ENCODE assay signal across 12 mouse cellular contexts in genomic region chr6:29672563-29673411, GRCm38 (mm10). TPM values are rescaled to one million over a fixed set of nuclear protein-coding genes. Genes with fewer than 3 reads are reported as not detected.
DNase-seq lines count a peak whose midpoint lies in the region; ATAC-seq lines count a peak whose summit lies in the region.
"Had no signal": no experiment of that assay in that cellular context is flagged by ENCODE, and none has a peak within 500 bp of the region (broad histone marks: within the 10 kb centered on the region; RNA-seq: fewer than 3 reads in every experiment).

No protein-coding gene starts in this region.

- 0 out of 2 replicates have a peak overlapping the region, but pooled peaks have one; percentile 1 for H3K27ac ChIP-seq in forebrain, embryonic 10.5 days
- no peak overlapping the region for H3K27ac ChIP-seq in forebrain, embryonic 13.5 days
- no peak overlapping the region for H3K27ac ChIP-seq in neural tube, embryonic 13.5 days (replicated peaks)
- H3K27ac ChIP-seq in intestine, embryonic 15.5 days: no peak overlapping the region
- H3K27ac ChIP-seq: limb, embryonic 12.5 days had no signal

- H3K36me3 ChIP-seq in forebrain, embryonic 10.5 days (replicated peaks): no peaks in the 10 kb centered on the region
- H3K36me3 ChIP-seq in forebrain, embryonic 13.5 days (ENCODE audit: poor library complexity, severe bottlenecking): no peaks in the 10 kb centered on the region
- no peaks in the 10 kb centered on the region for H3K36me3 ChIP-seq in neural tube, embryonic 13.5 days
- H3K36me3 ChIP-seq in intestine, embryonic 15.5 days: no peaks in the 10 kb centered on the region
- H3K36me3 ChIP-seq: limb, embryonic 12.5 days had no signal

- H3K9me3 ChIP-seq in forebrain, embryonic 10.5 days: no peaks in the 10 kb centered on the region
- H3K9me3 ChIP-seq in forebrain, embryonic 13.5 days (replicated peaks): no peaks in the 10 kb centered on the region
- no peaks in the 10 kb centered on the region for H3K9me3 ChIP-seq in neural tube, embryonic 13.5 days
- no peaks in the 10 kb centered on the region for H3K9me3 ChIP-seq in intestine, embryonic 15.5 days
- H3K9me3 ChIP-seq: limb, embryonic 12.5 days had no signal

- 19% methylated on average over 12 of the region's 12 CpGs for WGBS in forebrain, embryonic 10.5 days
- WGBS in forebrain, embryonic 13.5 days: 18% methylated on average over 12 of the region's 12 CpGs
- WGBS in neural tube, embryonic 13.5 days: 34% methylated on average over 12 of the region's 12 CpGs
- WGBS in intestine, embryonic 15.5 days: 31% methylated on average over 12 of the region's 12 CpGs

- H3K4me3 ChIP-seq in forebrain, embryonic 10.5 days: no peak overlapping the region
- H3K4me3 ChIP-seq in forebrain, embryonic 13.5 days: no peak overlapping the region
- H3K4me3 ChIP-seq in neural tube, embryonic 13.5 days: no peak overlapping the region
- H3K4me3 ChIP-seq in intestine, embryonic 15.5 days (replicated peaks): no peak overlapping the region
- H3K4me3 ChIP-seq: limb, embryonic 12.5 days had no signal

- H3K27me3 ChIP-seq in forebrain, embryonic 10.5 days (ENCODE audit: poor library complexity, severe bottlenecking): no peaks in the 10 kb centered on the region
- no peaks in the 10 kb centered on the region for H3K27me3 ChIP-seq in forebrain, embryonic 13.5 days
- H3K27me3 ChIP-seq in neural tube, embryonic 13.5 days: no peaks in the 10 kb centered on the region
- no peaks in the 10 kb centered on the region for H3K27me3 ChIP-seq in intestine, embryonic 15.5 days (replicated peaks)
- H3K27me3 ChIP-seq: limb, embryonic 12.5 days had no signal

- no peak for DNase-seq in forebrain, embryonic 10.5 days (ENCODE audit: extremely low spot score, low spot score)
- no peak for DNase-seq in neural tube, embryonic 10.5 days (ENCODE audit: extremely low spot score, low spot score)
- peak; percentile 52 for DNase-seq in right cerebral cortex, postnatal 25 days
- DNase-seq in thymus, postnatal 0 days (ENCODE audit: low spot score): no peak
- no peak for DNase-seq in urinary bladder, postnatal 14 days (ENCODE audit: low spot score)
- DNase-seq: B cell, adult 2 months; cerebellum, adult 11-12 months had no signal

- H3K9ac ChIP-seq in forebrain, embryonic 13.5 days: no peak overlapping the region
- peak overlapping the region; percentile 38; the same call in 1 of the 2 replicates for H3K9ac ChIP-seq in neural tube, embryonic 13.5 days
- no peak overlapping the region for H3K9ac ChIP-seq in intestine, embryonic 15.5 days
- H3K9ac ChIP-seq: limb, embryonic 12.5 days had no signal

- no peak overlapping the region for H3K4me2 ChIP-seq in forebrain, embryonic 13.5 days
- no peak overlapping the region for H3K4me2 ChIP-seq in neural tube, embryonic 13.5 days
- no peak overlapping the region for H3K4me2 ChIP-seq in intestine, embryonic 15.5 days (replicated peaks)
- H3K4me2 ChIP-seq: limb, embryonic 12.5 days had no signal

- ATAC-seq in forebrain, embryonic 13.5 days: no peak
- ATAC-seq in neural tube, embryonic 13.5 days (ENCODE audit: low read depth): no peak
- 0 out of 2 replicates have a peak, but pooled peaks have one; percentile 23 for ATAC-seq in intestine, embryonic 15.5 days
- ATAC-seq: lung, postnatal 0 days had no signal

- peaks cover 31% of the 10 kb centered on the region for H3K4me1 ChIP-seq in forebrain, embryonic 10.5 days
- H3K4me1 ChIP-seq in forebrain, embryonic 13.5 days: no peaks in the 10 kb centered on the region
- H3K4me1 ChIP-seq in neural tube, embryonic 13.5 days (replicated peaks): no peaks in the 10 kb centered on the region
- 0 out of 2 replicates have a peak, but pooled peaks cover 2% of the 10 kb centered on the region for H3K4me1 ChIP-seq in intestine, embryonic 15.5 days (replicated peaks)
- H3K4me1 ChIP-seq: limb, embryonic 12.5 days had no signal

RNA-seq across cellular contexts. Expression of gene Tspan33, which starts 21.2 kb away (rescaled TPM):
- 11.5 and 13.3 TPM in 2 replicates for polyA plus RNA-seq in forebrain, embryonic 10.5 days (2016; fragmentation: Nextera tagmentation; extraction: Ambion mirVana)
- 4.3 and 5.6 TPM in 2 replicates for polyA plus RNA-seq in forebrain, embryonic 13.5 days (2015; fragmentation: Nextera tagmentation; extraction: Ambion mirVana)
- polyA plus RNA-seq in neural tube, embryonic 13.5 days (2015; fragmentation: Nextera tagmentation; extraction: Ambion mirVana): 5.6 and 7.0 TPM in 2 replicates
- polyA plus RNA-seq in intestine, embryonic 15.5 days (2015; fragmentation: Nextera tagmentation; extraction: Ambion mirVana): 5.2 and 6.8 TPM in 2 replicates
- 1.7 and 2.8 TPM in 2 replicates for polyA plus RNA-seq in thymus, postnatal 0 days (2015; fragmentation: Nextera tagmentation; extraction: Ambion mirVana)
